Mouse (Mus musculus) testis, adult 2 months (tissue): Measurements from ENCODE around the gene Gpr152. TPM values are rescaled to one million over a fixed set of nuclear protein-coding genes. Genes with fewer than 3 reads are reported as not detected.
"Not testable (repeated sequence)": the region's sequence is repeated elsewhere in the genome, so short reads cannot be mapped to it uniquely, and the experiment has no call there.

Experiments used
- H3K27ac ChIP-seq: fragments of 200-500 bp; 2 replicates; pipeline ENCODE4 v1.5.1; 2012; ENCODE audit warnings: low read depth, low read length; ENCODE audit not compliant: control insufficient read depth, insufficient read depth
- H3K27me3 ChIP-seq: fragments of 200-500 bp; 2 replicates; pipeline ENCODE4 v1.6.1; 2012; ENCODE audit warnings: mild to moderate bottlenecking, low read length, moderate library complexity; ENCODE audit not compliant: control insufficient read depth, insufficient read depth
- H3K36me3 ChIP-seq: fragments of 200-500 bp; 2 replicates; pipeline ENCODE4 v1.6.1; 2012; ENCODE audit warnings: mild to moderate bottlenecking, low read length; ENCODE audit not compliant: control insufficient read depth, insufficient read depth
- H3K4me1 ChIP-seq: fragments of 200-500 bp; 2 replicates; pipeline ENCODE4 v1.6.1; 2012; ENCODE audit warnings: low read length; ENCODE audit not compliant: control insufficient read depth, insufficient read depth
- H3K4me3 ChIP-seq: fragments of 200-500 bp; 2 replicates; pipeline ENCODE4 v1.5.1; 2012; ENCODE audit warnings: low read depth, mild to moderate bottlenecking, low read length, moderate library complexity, mixed read lengths; ENCODE audit not compliant: control insufficient read depth
- CTCF ChIP-seq: fragments of 200-500 bp; IDR thresholded peaks from 2 replicates; pipeline ENCODE4 v1.5.1; 2012; ENCODE audit warnings: low read depth, mild to moderate bottlenecking, inconsistent platforms, low read length, moderate library complexity; ENCODE audit not compliant: control insufficient read depth, insufficient read depth, insufficient replicate concordance
- POLR2A ChIP-seq: fragments of 200-500 bp; IDR thresholded peaks from 2 replicates; pipeline ENCODE4 v1.6.1; 2012; ENCODE audit warnings: low read depth, mild to moderate bottlenecking, inconsistent platforms, low read length, moderate library complexity; ENCODE audit not compliant: control insufficient read depth
- polyA plus RNA-seq: library from polyadenylated mRNA; depleted of rRNA; stranded (reverse); fragments of >200 nt; gene quantifications from 2 replicates; pipeline ENCODE4 v1.2.3, GENCODE M21; 2012

Gene Gpr152
- polyA plus RNA-seq, 1 experiment, result 0.02 TPM

- Histone ChIP-seq H3K4me3 (peak within 1 kb of the TSS; percentile 89), H3K27ac (peak within 1 kb of the TSS; percentile 76), H3K27me3 (no peaks in the 10 kb centered on the region), H3K36me3 (no peaks in the 10 kb centered on the region; the same call in 1 of the 2 replicates), H3K4me1 (peaks cover 12% of the 10 kb centered on the region)
- TF ChIP-seq POLR2A (no peak; the same call in 1 of the 2 replicates), CTCF (peak; percentile 55)
Observed at GRCm38 (mm10) chr19:4125741-4126696, 13.6 kb upstream of the Gpr152 start, which contains the start of gene Aip. Aip (minus strand) TSS chr19:4125858.

GRCm38 (mm10) chr19:4126759-4127495, 12.7 kb upstream of the Gpr152 start:
- H3K36me3 ChIP-seq, result no peaks in the 10 kb centered on the region; the same call in 1 of the 2 replicates
- no peaks in the 10 kb centered on the region for H3K27me3 ChIP-seq
- 0 out of 2 replicates have a peak overlapping the region, but pooled peaks have one; percentile 67 for H3K27ac ChIP-seq
- H3K4me1 ChIP-seq, result peaks cover 12% of the 10 kb centered on the region
- peak overlapping the region; percentile 89 for H3K4me3 ChIP-seq
- TF ChIP-seq POLR2A (no peak), CTCF (no peak)

DNA sequence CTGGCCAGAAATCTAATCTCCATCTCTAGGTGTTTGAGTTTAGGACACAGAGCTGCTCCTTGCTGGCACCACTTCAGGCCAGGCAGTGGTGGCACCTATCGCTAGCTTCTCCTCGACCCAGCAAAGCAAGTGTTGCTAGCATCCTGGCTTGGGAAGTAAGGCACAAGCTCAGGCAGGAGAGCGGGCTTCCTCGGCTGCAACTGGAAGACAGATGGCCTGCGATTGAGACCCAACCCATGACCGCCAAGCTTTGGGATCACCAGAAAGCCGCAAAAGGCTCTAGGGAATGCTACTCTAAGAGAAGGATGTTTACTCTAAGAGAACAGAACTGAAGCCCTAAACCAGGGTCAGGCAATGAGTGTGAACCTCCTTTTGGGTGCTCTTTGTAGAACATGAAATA, 10.1 kb upstream of the Gpr152 start:
- H3K4me1 ChIP-seq, result peaks cover 12% of the 10 kb centered on the region
- no peak for TF ChIP-seq CTCF
- TF ChIP-seq POLR2A, result no peak
- no peaks in the 10 kb centered on the region; the same call in 1 of the 2 replicates for H3K36me3 ChIP-seq
- H3K27ac ChIP-seq, result no peak overlapping the region
- H3K4me3 ChIP-seq, result no peak overlapping the region
- H3K27me3 ChIP-seq, result no peaks in the 10 kb centered on the region

DNA sequence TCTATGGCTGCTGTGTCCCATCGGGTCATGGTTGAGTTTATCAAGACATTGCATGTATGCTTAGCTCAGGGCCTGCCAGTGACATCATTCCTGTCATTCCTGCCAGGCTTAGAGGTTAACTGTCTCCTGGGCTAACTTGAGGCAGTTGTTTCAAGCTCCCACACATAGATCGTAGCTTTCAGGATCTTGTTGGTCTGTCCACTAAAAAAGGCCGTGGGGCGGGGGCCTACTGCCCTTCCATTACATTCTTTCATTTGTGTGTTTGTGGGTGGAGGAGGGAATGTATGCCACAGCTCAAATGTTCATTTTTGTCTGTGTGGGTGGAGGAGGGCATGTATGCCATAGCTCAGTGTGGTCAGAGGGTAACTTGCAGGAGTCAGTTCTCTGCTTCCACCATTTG, 9.5 kb upstream of the Gpr152 start:
- no peak for TF ChIP-seq POLR2A
- no peak for TF ChIP-seq CTCF
- H3K27me3 ChIP-seq, result no peaks in the 10 kb centered on the region
- H3K4me3 ChIP-seq, result no peak overlapping the region
- no peaks in the 10 kb centered on the region; the same call in 1 of the 2 replicates for H3K36me3 ChIP-seq
- peaks cover 12% of the 10 kb centered on the region for H3K4me1 ChIP-seq
- no peak overlapping the region for H3K27ac ChIP-seq

GRCm38 (mm10) chr19:4131075-4131474, 8.5 kb upstream of the Gpr152 start:
- peaks cover 8% of the 10 kb centered on the region for H3K4me1 ChIP-seq
- H3K36me3 ChIP-seq, result no peaks in the 10 kb centered on the region; the same call in 1 of the 2 replicates
- no peak overlapping the region for H3K27ac ChIP-seq
- H3K27me3 ChIP-seq, result no peaks in the 10 kb centered on the region
- TF ChIP-seq POLR2A, result no peak
- TF ChIP-seq CTCF, result no peak
- no peak overlapping the region for H3K4me3 ChIP-seq

DNA sequence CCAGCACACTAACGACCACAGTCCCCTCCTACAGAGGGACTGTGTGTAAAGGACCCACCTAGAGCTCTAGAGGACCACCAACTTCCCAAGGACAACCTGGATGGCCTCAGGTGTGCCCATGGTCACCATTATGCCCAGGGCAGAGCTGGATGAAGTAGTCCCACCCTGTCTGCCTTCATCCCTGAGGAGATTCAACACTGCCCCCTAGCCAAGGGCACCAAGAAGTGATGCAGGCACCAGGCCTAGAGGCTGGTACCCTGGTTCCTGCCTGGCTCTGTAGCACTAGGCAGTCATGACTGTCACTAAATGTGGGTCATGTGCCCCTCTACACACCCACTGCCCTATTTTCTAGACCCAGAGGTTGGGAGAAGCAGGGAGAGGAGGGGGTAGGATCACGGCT, 7.8 kb upstream of the Gpr152 start:
- TF ChIP-seq POLR2A (no peak), CTCF (peak; percentile 9; the same call in 1 of the 2 replicates)
- Histone ChIP-seq H3K27ac (no peak overlapping the region), H3K36me3 (no peaks in the 10 kb centered on the region; the same call in 1 of the 2 replicates), H3K27me3 (no peaks in the 10 kb centered on the region), H3K4me3 (no peak overlapping the region), H3K4me1 (peaks cover 3% of the 10 kb centered on the region)

DNA sequence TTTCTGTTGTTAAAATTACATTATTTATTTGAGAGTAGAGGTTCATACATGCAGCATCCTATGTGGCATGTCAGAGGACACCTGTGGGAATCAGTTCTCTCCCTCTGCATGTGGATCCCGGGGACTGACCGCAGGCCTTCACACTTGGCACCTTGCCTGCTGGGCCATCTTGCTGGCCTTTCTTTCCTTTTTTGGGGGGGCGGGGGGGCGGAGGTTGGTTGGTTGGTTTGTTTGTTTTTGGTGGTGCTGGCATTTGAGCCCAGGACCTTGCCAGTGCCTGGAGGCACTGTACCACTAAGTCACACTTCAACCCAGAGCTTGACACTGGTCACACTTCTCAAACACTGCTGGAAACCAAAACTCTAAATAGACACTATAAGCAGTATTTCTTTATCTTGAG, 5.2 kb upstream of the Gpr152 start:
- Histone ChIP-seq H3K27me3 (no peaks in the 10 kb centered on the region), H3K4me1 (no peaks in the 10 kb centered on the region), H3K4me3 (no peak overlapping the region), H3K36me3 (no peaks in the 10 kb centered on the region; the same call in 1 of the 2 replicates), H3K27ac (no peak overlapping the region)
- no peak for TF ChIP-seq CTCF
- no peak for TF ChIP-seq POLR2A

GRCm38 (mm10) chr19:4135229-4135962, 4.2 kb upstream of the Gpr152 start:
- not testable (repeated sequence) for H3K27ac ChIP-seq, H3K4me1 ChIP-seq, H3K27me3 ChIP-seq, H3K36me3 ChIP-seq, H3K4me3 ChIP-seq
